Mouse (Mus musculus): Measurements from ENCODE around the gene Nifk. TPM values are rescaled to one million over a fixed set of nuclear protein-coding genes. Genes with fewer than 3 reads are reported as not detected.

The Nifk gene
- total and polyA plus RNA-seq, 3 experiments: 74.2 to 219 (median 144) TPM

DNA sequence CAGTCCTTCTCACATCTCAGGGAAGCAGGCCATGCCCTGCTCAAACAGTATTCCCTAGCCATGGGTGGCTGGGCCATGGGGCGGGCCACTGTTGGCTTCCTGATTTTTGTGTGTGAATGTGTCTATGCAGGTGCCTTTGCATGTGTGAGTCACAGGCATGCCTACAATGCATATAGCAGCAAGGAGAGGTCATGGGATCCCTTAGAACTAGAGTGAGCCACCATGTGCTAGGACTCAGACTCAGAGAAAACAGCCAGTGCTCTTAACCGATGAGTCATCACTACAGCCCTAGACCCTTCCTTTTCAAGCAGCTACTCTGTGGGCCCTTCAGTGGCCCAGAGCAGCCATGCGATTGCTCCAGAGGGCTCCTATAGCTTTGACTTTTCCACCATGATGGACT is 27.4 kb upstream of the Nifk start:
- H3K27ac ChIP-seq (ENCODE audit: insufficient read depth, low read depth): no peak overlapping the region
- no peak overlapping the region for H3K4me2 ChIP-seq (ENCODE audit: insufficient read depth, low read depth, poor library complexity, severe bottlenecking)
- DNase-seq (ENCODE audit: extremely low read depth): no peak
- H3K9me3 ChIP-seq (replicated peaks; ENCODE audit: low read length): no peaks in the 10 kb centered on the region
- H3K9ac ChIP-seq (ENCODE audit: insufficient read depth, low read depth): no peak overlapping the region
- no peaks in the 10 kb centered on the region for H3K27me3 ChIP-seq (replicated peaks)
- no peaks in the 10 kb centered on the region for H3K4me1 ChIP-seq (ENCODE audit: control insufficient read depth in 1 of 2, insufficient read depth in 2 of 2)
- peaks cover 22 to 53% of the 10 kb centered on the region in 2 experiments for H3K36me3 ChIP-seq (replicated peaks in 1 of 2; ENCODE audit: control insufficient read depth in 1 of 2, insufficient read depth in 1 of 2, low read length in 1 of 2)
- no peak overlapping the region for H3K4me3 ChIP-seq (replicated peaks in 1 of 3; ENCODE audit: low read depth in 2 of 3, low read length in 2 of 3, poor library complexity in 1 of 3)
- H3K79me2 ChIP-seq (replicated peaks; ENCODE audit: control insufficient read depth, extremely low read depth, insufficient read depth, poor library complexity, severe bottlenecking): no peaks in the 10 kb centered on the region
- in situ Hi-C loops (cut with MboI; ENCODE audit: low pct_ligation_motif_present, low pct_unique_long_range_greater_than_20kb, low sequenced_read_pairs): no loop called here
- TF ChIP-seq MAX (IDR thresholded peaks at IDR 0.05; ENCODE audit: low read length) (no peak), USF1 (IDR thresholded peaks at IDR 0.05; ENCODE audit: low read depth, low read length) (no peak), ZKSCAN1 (IDR thresholded peaks at IDR 0.05; ENCODE audit: borderline replicate concordance, low read depth, low read length) (no peak), RAD21 (IDR thresholded peaks at IDR 0.05; ENCODE audit: low read depth, low read length) (no peak), MXI1 (IDR thresholded peaks at IDR 0.05; ENCODE audit: low read depth, low read length) (no peak), ZC3H11A (IDR thresholded peaks at IDR 0.05; ENCODE audit: low read depth, low read length) (no peak), IRF4 (IDR thresholded peaks at IDR 0.05; ENCODE audit: low read depth, low read length) (no peak), BHLHE40 (IDR thresholded peaks at IDR 0.05; ENCODE audit: low read depth, low read length) (no peak), TBP (conservative IDR thresholded peaks at IDR 0.05; ENCODE audit: low read depth, low read length) (no peak), CTCF (conservative IDR thresholded peaks at IDR 0.05 in 1 of 2, IDR thresholded peaks at IDR 0.05 in 1 of 2; ENCODE audit: low read depth in 2 of 2, low read length in 2 of 2) (no peak), HCFC1 (IDR thresholded peaks at IDR 0.05; ENCODE audit: low read depth, low read length) (no peak), NRF1 (IDR thresholded peaks at IDR 0.05; ENCODE audit: low read depth, low read length) (no peak), KAT2A (IDR thresholded peaks at IDR 0.05; ENCODE audit: insufficient replicate concordance, low read length) (no peak), ZMIZ1 (IDR thresholded peaks at IDR 0.05; ENCODE audit: low read depth, low read length) (no peak), GABPA (IDR thresholded peaks at IDR 0.05; ENCODE audit: insufficient replicate concordance, low read depth, low read length) (no peak), EP300 (IDR thresholded peaks at IDR 0.05; ENCODE audit: low read length) (no peak), ZNF384 (IDR thresholded peaks at IDR 0.05; ENCODE audit: low read depth, low read length) (no peak), MYC (IDR thresholded peaks at IDR 0.05; ENCODE audit: low read depth, low read length) (no peak)
- dilution Hi-C loops (cut with MboI; ENCODE audit: extremely low pct_ligation_motif_present, extremely low pct_unique_long_range_greater_than_20kb, low sequenced_read_pairs): no loop called here

- Histone ChIP-seq H3K9me3 (replicated peaks; ENCODE audit: low read length) (no peaks in the 10 kb centered on the region), H3K27ac (ENCODE audit: insufficient read depth, low read depth) (no peak overlapping the region), H3K4me1 (ENCODE audit: control insufficient read depth in 1 of 2, insufficient read depth in 2 of 2) (no peaks in the 10 kb centered on the region), H3K36me3 (replicated peaks in 1 of 2; ENCODE audit: control insufficient read depth in 1 of 2, insufficient read depth in 1 of 2, low read length in 1 of 2) (peaks cover 23 to 59% of the 10 kb centered on the region in 2 experiments), H3K27me3 (replicated peaks) (no peaks in the 10 kb centered on the region), H3K4me3 (replicated peaks in 1 of 3; ENCODE audit: low read depth in 2 of 3, low read length in 2 of 3, poor library complexity in 1 of 3) (no peak overlapping the region), H3K4me2 (ENCODE audit: insufficient read depth, low read depth, poor library complexity, severe bottlenecking) (no peak overlapping the region), H3K9ac (ENCODE audit: insufficient read depth, low read depth) (no peak overlapping the region), H3K79me2 (replicated peaks; ENCODE audit: control insufficient read depth, extremely low read depth, insufficient read depth, poor library complexity, severe bottlenecking) (no peaks in the 10 kb centered on the region)
- TF ChIP-seq ZNF384 (IDR thresholded peaks at IDR 0.05; ENCODE audit: low read depth, low read length) (no peak), IRF4 (IDR thresholded peaks at IDR 0.05; ENCODE audit: low read depth, low read length) (no peak), EP300 (IDR thresholded peaks at IDR 0.05; ENCODE audit: low read length) (no peak), MAFK (IDR thresholded peaks at IDR 0.05; ENCODE audit: insufficient replicate concordance, low read length) (no peak)
- dilution Hi-C loops (cut with MboI; ENCODE audit: extremely low pct_ligation_motif_present, extremely low pct_unique_long_range_greater_than_20kb, low sequenced_read_pairs) (no loop called here), in situ Hi-C loops (cut with MboI; ENCODE audit: low pct_ligation_motif_present, low pct_unique_long_range_greater_than_20kb, low sequenced_read_pairs) (no loop called here)
- DNase-seq (ENCODE audit: extremely low read depth): no peak
Measured at GRCm38 (mm10) chr1:118294826-118295225, 26.8 kb upstream of the Nifk start.
